Mouse (Mus musculus) embryonic facial prominence, embryonic 14.5 days (tissue): ENCODE results near the gene Zfp760. TPM values are rescaled to one million over a fixed set of nuclear protein-coding genes. Genes with fewer than 3 reads are reported as not detected.
A peak's percentile ranks its signal among the peaks of the same experiment; 100 is the strongest.
"Not testable (repeated sequence)": the region's sequence is repeated elsewhere in the genome, so short reads cannot be mapped to it uniquely, and the experiment has no call there.

Experiments used
- ATAC-seq: fragments of 200-750 bp; cut with Nextera tagmentation; 2 replicates; pipeline ENCODE4 v1.8.0; 2017; ENCODE audit warnings: low read depth, moderate number of reproducible peaks, moderate TSS enrichment
- DNase-seq: peaks from one replicate; pipeline ENCODE4 v3.0.0-alpha.2; 2015; ENCODE audit warnings: low spot score
- H3K27ac ChIP-seq: fragments of 300-500 bp; sonication (generic); replicated peaks from 2 replicates; pipeline ENCODE4 v1.5.1; 2014; ENCODE audit warnings: low read depth, mild to moderate bottlenecking, low read length, moderate library complexity
- H3K27me3 ChIP-seq: fragments of 300-500 bp; sonication (generic); replicated peaks from 2 replicates; pipeline ENCODE4 v1.6.1; 2014; ENCODE audit warnings: low read length; ENCODE audit not compliant: control insufficient read depth, insufficient read depth
- H3K36me3 ChIP-seq: fragments of 300-500 bp; sonication (generic); 2 replicates; pipeline ENCODE4 v1.6.1; 2014; ENCODE audit warnings: low read length, mixed read lengths; ENCODE audit not compliant: control insufficient read depth, insufficient read depth
- H3K4me1 ChIP-seq: fragments of 300-500 bp; sonication (generic); 2 replicates; pipeline ENCODE4 v1.6.1; 2014; ENCODE audit warnings: antibody characterized with exemption, low read length; ENCODE audit not compliant: control insufficient read depth, insufficient read depth
- H3K4me2 ChIP-seq: fragments of 300-500 bp; sonication (generic); 2 replicates; pipeline ENCODE4 v1.6.1; 2014; ENCODE audit warnings: low read depth, mild to moderate bottlenecking, low read length, moderate library complexity, mixed read lengths
- H3K4me3 ChIP-seq: fragments of 300-500 bp; sonication (generic); 2 replicates; pipeline ENCODE4 v1.5.1; 2014; ENCODE audit warnings: low read depth, mild to moderate bottlenecking, low read length
- H3K9ac ChIP-seq: fragments of 300-500 bp; sonication (generic); 2 replicates; pipeline ENCODE4 v1.6.1; 2014; ENCODE audit warnings: low read depth, mild to moderate bottlenecking, low read length, moderate library complexity, mixed read lengths
- H3K9me3 ChIP-seq: fragments of 300-500 bp; sonication (generic); 2 replicates; pipeline ENCODE4 v1.6.1; 2016; ENCODE audit warnings: low read length; ENCODE audit not compliant: control insufficient read depth
- WGBS: fragments of 180-500 bp; shearing (Covaris S2); extraction: QIAGEN DNeasy Blood & Tissue Kit; methylation state at CpG from one replicate; pipeline ENCODE4 v1.1.7; 2014; 5-methylcytosine and 5-hydroxymethylcytosine counted together
- polyA plus RNA-seq: library from polyadenylated mRNA; unstranded; fragments of >200 nt; fragmentation: Nextera tagmentation; extraction: Ambion mirVana; gene quantifications from 2 replicates; pipeline ENCODE4 v1.2.1, GENCODE M21; 2014

Zfp760 gene
- polyA plus RNA-seq, 1 experiment from 2014 or later = 13.4 TPM

DNA sequence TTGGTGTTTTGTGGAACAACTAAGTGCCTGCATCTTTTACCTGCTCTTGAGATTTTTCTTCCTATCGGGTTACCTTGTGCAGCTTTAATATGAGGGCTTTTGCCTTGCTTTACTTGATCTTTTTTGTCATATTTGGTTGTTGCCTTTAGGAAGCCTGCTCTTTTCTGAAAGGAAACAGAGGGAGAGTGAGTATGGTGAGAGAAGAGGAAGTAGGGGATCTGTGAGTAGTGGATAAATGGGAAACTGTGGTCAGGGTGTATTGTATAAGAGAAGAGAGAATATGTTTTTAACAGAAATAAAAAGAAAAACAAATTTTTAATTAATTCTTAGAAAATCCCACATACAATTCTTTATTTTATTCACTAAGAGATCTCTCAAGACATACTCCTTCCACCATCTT is 4.1 kb upstream of the Zfp760 start:
- Histone ChIP-seq H3K4me1 (peaks cover 3% of the 10 kb centered on the region), H3K4me2 (no peak overlapping the region), H3K27me3 (no peaks in the 10 kb centered on the region), H3K36me3 (no peaks in the 10 kb centered on the region), H3K27ac (no peak overlapping the region), H3K4me3 (no peak overlapping the region), H3K9me3 (no peaks in the 10 kb centered on the region), H3K9ac (no peak overlapping the region)
- ATAC-seq = no peak
- no peak for DNase-seq
- 87% methylated on average over 1 of the region's 1 CpGs for WGBS

DNA sequence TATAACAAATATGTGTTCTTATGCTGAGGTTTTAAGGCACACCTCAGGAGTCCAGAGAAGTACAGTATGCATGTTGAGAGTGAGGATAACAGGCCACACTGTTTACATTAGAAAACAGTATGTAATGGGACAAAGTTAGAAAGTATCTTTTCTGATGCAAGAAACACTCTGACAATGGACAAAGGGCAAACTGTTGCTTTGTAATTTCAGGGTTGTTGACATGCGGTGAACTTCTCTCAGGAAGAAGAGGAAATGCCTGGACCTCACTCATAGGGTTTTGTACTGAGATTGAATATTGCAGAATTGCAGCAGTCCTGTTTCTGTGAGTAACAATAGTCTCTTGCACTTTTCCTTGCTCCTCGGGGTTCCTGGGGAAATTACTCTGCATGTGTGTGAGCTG is 860 bp downstream of the Zfp760 start:
- no peaks in the 10 kb centered on the region for H3K9me3 ChIP-seq
- peaks cover 9% of the 10 kb centered on the region for H3K4me1 ChIP-seq
- H3K9ac ChIP-seq = peak overlapping the region; percentile 83
- no peaks in the 10 kb centered on the region for H3K27me3 ChIP-seq
- ATAC-seq (no peak), DNase-seq (no peak)
- H3K4me3 ChIP-seq = peak overlapping the region; percentile 70
- peak overlapping the region; percentile 63 for H3K4me2 ChIP-seq
- 23% methylated on average over 2 of the region's 2 CpGs for WGBS
- H3K36me3 ChIP-seq = peaks cover 14% of the 10 kb centered on the region
- H3K27ac ChIP-seq = peak overlapping the region; percentile 95; the same call in 1 of the 2 replicates

DNA sequence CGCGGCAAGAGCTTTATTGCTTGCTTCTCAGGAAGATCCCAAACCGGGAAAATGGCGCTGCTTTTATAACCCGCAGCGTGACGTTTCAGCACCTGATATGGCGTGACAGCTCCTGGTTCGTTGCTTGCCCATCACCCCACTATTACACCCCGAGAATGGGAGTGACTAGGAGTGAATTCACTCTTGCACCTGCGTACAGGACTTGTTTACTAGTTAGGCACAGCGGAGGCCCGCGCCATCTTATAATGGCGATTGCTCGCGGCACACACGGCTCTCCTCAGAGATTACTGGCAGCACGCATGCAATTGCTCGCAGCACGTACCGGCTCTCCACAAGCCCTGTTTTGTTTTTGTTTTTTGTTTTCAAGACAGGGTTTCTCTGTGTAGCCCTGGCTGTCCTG is 23.0 kb downstream of the Zfp760 start, which contains the start of gene Zfp229:
Zfp229 (plus strand) TSS at position 301 of the 400 bp plus-strand sequence.
- not testable (repeated sequence) for H3K4me1 ChIP-seq, H3K27ac ChIP-seq, ATAC-seq, H3K4me2 ChIP-seq, H3K36me3 ChIP-seq, DNase-seq, H3K9ac ChIP-seq, H3K9me3 ChIP-seq, H3K27me3 ChIP-seq, H3K4me3 ChIP-seq
- WGBS = 95% methylated on average over 7 of the region's 22 CpGs

DNA sequence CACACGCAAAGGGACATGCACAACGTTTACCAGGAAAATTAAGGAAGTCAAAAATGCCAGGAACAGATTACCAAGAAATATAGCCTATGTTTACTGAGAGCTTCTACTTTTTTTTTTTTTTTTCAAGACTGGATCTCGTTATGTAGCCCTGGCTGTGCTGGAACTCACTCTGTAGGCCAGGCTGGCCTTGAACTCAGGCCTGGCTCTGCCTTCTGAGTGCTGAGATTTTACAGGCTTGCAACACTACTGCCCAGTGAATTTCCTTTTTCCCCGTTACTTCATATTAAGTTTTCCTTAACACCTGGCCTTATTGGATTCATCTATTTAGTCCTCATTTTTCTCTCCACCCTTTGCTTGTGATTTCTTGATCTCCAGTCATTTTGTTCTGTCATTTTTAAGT is 25.5 kb downstream of the Zfp760 start:
- Histone ChIP-seq H3K27me3 (no peaks in the 10 kb centered on the region), H3K4me2 (peak overlapping the region; percentile 59), H3K9me3 (no peaks in the 10 kb centered on the region), H3K9ac (peak overlapping the region; percentile 86), H3K4me1 (peaks cover 9% of the 10 kb centered on the region; the same call in 1 of the 2 replicates), H3K36me3 (peaks cover 11% of the 10 kb centered on the region), H3K4me3 (peak overlapping the region; percentile 70), H3K27ac (peak overlapping the region; percentile 81; the same call in 1 of the 2 replicates)
- ATAC-seq = no peak
- no peak for DNase-seq
- 80% methylated on average over 4 of the region's 4 CpGs for WGBS

DNA sequence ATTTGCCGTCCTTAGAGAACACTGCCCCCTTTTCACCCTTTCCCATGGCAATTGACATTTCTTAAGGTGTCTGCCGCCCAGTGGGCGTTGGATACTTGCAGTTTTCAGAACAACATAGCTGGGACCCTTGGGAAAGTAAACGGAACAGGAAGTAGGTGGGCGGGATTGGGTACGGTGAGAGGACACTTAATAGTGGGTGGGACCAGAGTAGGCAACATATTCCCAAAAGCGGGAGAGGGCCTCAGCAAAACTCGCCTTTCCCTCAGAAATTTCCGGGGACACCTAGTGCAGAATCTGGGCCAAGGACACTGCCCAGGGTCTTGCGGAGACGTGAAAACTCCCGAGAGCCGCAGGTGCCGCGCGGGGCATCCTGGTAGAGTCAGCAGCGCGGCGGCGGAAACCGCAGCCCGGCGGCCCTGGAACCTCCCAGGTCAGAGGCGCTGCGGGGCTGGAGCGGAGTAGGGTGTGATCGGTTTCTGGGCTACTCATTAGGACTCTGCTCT is 26.0 kb downstream of the Zfp760 start:
- peak overlapping the region; percentile 70 for H3K4me3 ChIP-seq
- peak overlapping the region; percentile 86 for H3K9ac ChIP-seq
- no peaks in the 10 kb centered on the region for H3K9me3 ChIP-seq
- peak overlapping the region; percentile 59 for H3K4me2 ChIP-seq
- H3K27me3 ChIP-seq = no peaks in the 10 kb centered on the region
- DNase-seq (peak; percentile 94), ATAC-seq (peak; percentile 99)
- under 1% methylated on average over 27 of the region's 27 CpGs for WGBS
- peaks cover 14% of the 10 kb centered on the region for H3K36me3 ChIP-seq
- H3K27ac ChIP-seq = peak overlapping the region; percentile 81
- peaks cover 9% of the 10 kb centered on the region; the same call in 1 of the 2 replicates for H3K4me1 ChIP-seq

DNA sequence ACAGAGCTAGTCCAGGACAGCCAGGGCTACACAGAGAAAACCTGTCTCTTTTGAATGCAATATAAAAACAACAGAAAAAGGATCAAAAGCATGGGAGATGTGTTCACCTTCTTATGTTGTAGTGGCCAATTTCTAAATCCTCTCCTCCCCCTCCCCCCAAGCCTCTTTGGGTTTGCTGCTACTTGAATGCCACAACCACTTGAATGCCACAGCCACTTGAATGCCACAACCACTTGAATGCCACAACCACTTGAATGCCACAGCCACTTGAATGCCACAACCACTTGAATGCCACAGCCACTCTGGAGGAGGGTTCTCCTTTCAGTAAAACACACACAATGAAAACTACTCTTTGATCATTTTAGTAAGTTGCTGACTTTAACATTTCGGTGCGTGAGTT is 45.2 kb downstream of the Zfp760 start:
- Histone ChIP-seq H3K27ac (no peak overlapping the region), H3K4me3 (no peak overlapping the region), H3K36me3 (no peaks in the 10 kb centered on the region), H3K9me3 (no peaks in the 10 kb centered on the region), H3K4me2 (no peak overlapping the region), H3K9ac (no peak overlapping the region), H3K4me1 (no peaks in the 10 kb centered on the region), H3K27me3 (peaks cover 7% of the 10 kb centered on the region; the same call in 1 of the 2 replicates)
- WGBS = 76% methylated on average over 2 of the region's 2 CpGs
- no peak for ATAC-seq
- no peak for DNase-seq

DNA sequence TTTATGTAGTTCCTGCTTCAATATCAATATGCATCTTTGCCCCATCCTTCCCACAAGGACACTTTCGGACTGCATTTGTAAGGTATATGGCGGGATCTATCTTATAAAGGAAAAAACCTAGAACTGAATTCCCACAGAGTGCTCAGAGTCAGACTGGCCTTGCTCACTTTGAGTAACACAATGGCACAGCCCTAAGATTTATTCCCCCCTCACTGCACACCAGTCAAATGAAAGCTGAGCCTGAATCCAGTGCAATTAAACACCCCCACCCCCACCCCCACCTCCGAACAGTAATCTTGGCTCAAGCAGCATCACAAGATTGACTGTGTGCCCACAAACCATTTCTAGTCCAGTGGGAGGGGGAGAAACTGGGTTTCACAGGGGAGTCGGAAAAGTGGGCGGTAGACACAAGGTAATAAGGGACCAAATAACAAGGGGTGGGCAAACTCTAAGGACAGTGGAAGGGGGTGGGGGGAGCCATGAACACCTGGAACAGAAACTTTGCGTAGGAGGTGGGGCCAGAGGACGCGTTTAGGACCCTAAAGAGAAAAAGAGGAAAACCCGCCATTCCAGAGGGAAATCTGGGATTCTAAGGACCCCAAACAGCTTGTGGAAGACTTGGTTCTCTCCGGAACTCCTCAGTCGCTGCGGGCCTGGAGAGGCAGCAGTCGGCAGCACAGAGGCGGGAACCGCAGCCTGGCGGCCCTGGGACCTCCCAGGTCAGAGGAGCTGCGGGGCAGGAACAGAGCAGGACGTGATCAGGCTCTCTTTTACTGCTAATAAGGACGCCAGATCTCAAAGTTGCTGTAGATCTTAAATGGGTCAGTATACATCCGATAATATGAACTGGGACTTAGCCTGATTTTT is 46.0 kb downstream of the Zfp760 start:
- ATAC-seq (peak; percentile 18; the same call in 1 of the 2 replicates), DNase-seq (peak; percentile 8)
- Histone ChIP-seq H3K4me2 (peak overlapping the region; percentile 56), H3K36me3 (no peaks in the 10 kb centered on the region), H3K9me3 (no peaks in the 10 kb centered on the region), H3K9ac (peak overlapping the region; percentile 28), H3K27ac (no peak overlapping the region), H3K4me3 (peak overlapping the region; percentile 34), H3K27me3 (peaks cover 7% of the 10 kb centered on the region; the same call in 1 of the 2 replicates), H3K4me1 (no peaks in the 10 kb centered on the region)
- WGBS = 14% methylated on average over 20 of the region's 20 CpGs

DNA sequence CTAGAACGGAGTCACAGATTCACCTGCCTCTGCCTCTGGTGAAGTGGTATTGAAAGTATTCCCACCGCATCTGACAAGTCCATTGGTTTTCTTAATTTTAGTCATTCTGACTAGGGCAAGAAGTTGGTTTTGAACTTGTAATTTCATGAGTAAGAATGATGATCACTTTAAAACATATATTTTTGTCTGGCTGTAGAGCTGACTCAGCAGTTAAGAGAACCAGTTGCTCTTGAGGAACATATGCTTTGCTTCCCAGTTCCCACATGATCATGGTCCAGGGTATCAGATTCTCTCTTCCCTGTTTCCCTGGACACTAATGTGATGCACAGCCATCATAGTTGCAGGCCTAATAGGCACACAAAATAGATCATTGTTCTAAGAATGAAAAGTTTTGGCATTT is 62.8 kb downstream of the Zfp760 start:
- Histone ChIP-seq H3K27ac (no peak overlapping the region), H3K36me3 (no peaks in the 10 kb centered on the region), H3K4me2 (no peak overlapping the region), H3K27me3 (no peaks in the 10 kb centered on the region), H3K4me1 (no peaks in the 10 kb centered on the region), H3K4me3 (no peak overlapping the region), H3K9me3 (no peaks in the 10 kb centered on the region), H3K9ac (no peak overlapping the region)
- 94% methylated on average over 2 of the region's 2 CpGs for WGBS
- DNase-seq = no peak
- ATAC-seq = no peak
